Mouse (Mus musculus): ENCODE measurements at regions not wholly inside any gene's neighbourhood (a gene's known extent, or its start where the extent isn't known, plus 50 kb on each side); places are given as distances from the start of the nearest gene placed in this dataset.

GRCm38 (mm10) chr13:97555312-97555711 is 205.1 kb downstream of the Gm10260 start:
- no peak for TF ChIP-seq CTCF (IDR thresholded peaks at IDR 0.05; ENCODE audit: borderline replicate concordance, insufficient read depth, low read length)
- TF ChIP-seq POLR2A (IDR thresholded peaks at IDR 0.05; ENCODE audit: low read depth, low read length): no peak
